Mouse (Mus musculus) liver, adult 2 months (tissue): ENCODE data around the gene Il5. TPM values are rescaled to one million over a fixed set of nuclear protein-coding genes. Genes with fewer than 3 reads are reported as not detected.

Experiments used
- DNase-seq: peaks from one replicate; pipeline ENCODE4 v3.0.0-alpha.2; 2011; ENCODE audit warnings: low read depth, low spot score; ENCODE audit errors: extremely low read depth
- H3K27ac ChIP-seq: fragments of 200-500 bp; replicated peaks from 2 replicates; pipeline ENCODE4 v1.5.1; 2012; ENCODE audit warnings: low read depth, mild to moderate bottlenecking, control low read depth, inconsistent platforms, low read length; ENCODE audit not compliant: insufficient read depth
- H3K27me3 ChIP-seq: fragments of 200-500 bp; 2 replicates; pipeline ENCODE4 v1.6.1; 2012; ENCODE audit warnings: mild to moderate bottlenecking, moderate library complexity, low read length, inconsistent platforms; ENCODE audit not compliant: control insufficient read depth, insufficient read depth
- H3K36me3 ChIP-seq: fragments of 200-500 bp; 2 replicates; pipeline ENCODE4 v1.6.1; 2012; ENCODE audit warnings: low read length, inconsistent platforms; ENCODE audit not compliant: control insufficient read depth, insufficient read depth
- H3K4me1 ChIP-seq: fragments of 200-500 bp; 2 replicates; pipeline ENCODE4 v1.6.1; 2011; ENCODE audit warnings: low read length; ENCODE audit not compliant: control insufficient read depth, insufficient read depth
- H3K4me3 ChIP-seq: fragments of 200-500 bp; 2 replicates; pipeline ENCODE4 v1.5.1; 2011; ENCODE audit warnings: low read depth, mild to moderate bottlenecking, control low read depth, low read length, moderate library complexity; ENCODE audit not compliant: insufficient read depth
- H3K79me2 ChIP-seq: fragments of 200-500 bp; 2 replicates; pipeline ENCODE4 v1.6.1; 2012; ENCODE audit warnings: inconsistent platforms, mild to moderate bottlenecking, low read length, moderate library complexity; ENCODE audit not compliant: control insufficient read depth, insufficient read depth
- H3K9ac ChIP-seq: fragments of 200-500 bp; 2 replicates; pipeline ENCODE4 v1.6.1; 2012; ENCODE audit warnings: low read depth, mild to moderate bottlenecking, control low read depth, inconsistent platforms, low read length
- CTCF ChIP-seq: fragments of 200-500 bp; IDR thresholded peaks from 2 replicates; pipeline ENCODE4 v1.5.1; 2011; ENCODE audit warnings: low read depth, low read length, control low read depth
- POLR2A ChIP-seq: fragments of 200-500 bp; IDR thresholded peaks from 2 replicates; pipeline ENCODE4 v1.6.1; 2011; ENCODE audit warnings: low read length, control low read depth; ENCODE audit not compliant: insufficient read depth; ENCODE audit errors: extremely low read depth
- WGBS: fragments of 180-500 bp; shearing (Covaris S2); methylation state at CpG from one replicate; pipeline ENCODE4 v1.1.7; 2018; 5-methylcytosine and 5-hydroxymethylcytosine counted together
- polyA plus RNA-seq: library from polyadenylated mRNA; depleted of rRNA; stranded (reverse); fragments of >200 nt; gene quantifications from 2 replicates; pipeline ENCODE4 v1.2.3, GENCODE M21; 2012
- total RNA-seq: library from RNA; depleted of rRNA; stranded (reverse); fragments of >200 nt; gene quantifications from 2 replicates; pipeline ENCODE4 v1.2.3, GENCODE M21; 2014

Il5 gene
- total and polyA plus RNA-seq, 2 experiments = 0.09 TPM; not detected in 1

GRCm38 (mm10) chr11:53769760-53770124 lies 49.1 kb downstream of the Il5 start, which contains the start of gene Irf1:
TSS of gene Irf1 (plus strand) at chr11:53770014.
- DNase-seq = peak; percentile 75
- H3K4me1 ChIP-seq = peaks cover 16% of the 10 kb centered on the region
- peaks cover 18% of the 10 kb centered on the region for H3K36me3 ChIP-seq
- peak within 1 kb of the TSS; percentile 86 for H3K27ac ChIP-seq
- peak; percentile 96 for TF ChIP-seq POLR2A
- TF ChIP-seq CTCF = no peak
- under 1% methylated on average over 40 of the region's 40 CpGs for WGBS
- H3K4me3 ChIP-seq = peak within 1 kb of the TSS; percentile 81
- no peaks in the 10 kb centered on the region for H3K27me3 ChIP-seq
- no peaks in the 10 kb centered on the region; the same call in 1 of the 2 replicates for H3K79me2 ChIP-seq
- peak within 1 kb of the TSS; percentile 91 for H3K9ac ChIP-seq

GRCm38 (mm10) chr11:53770125-53770791 lies 49.7 kb downstream of the Il5 start:
- peaks cover 18% of the 10 kb centered on the region for H3K36me3 ChIP-seq

GRCm38 (mm10) chr11:53771001-53771744 lies 50.6 kb downstream of the Il5 start:
- H3K9ac ChIP-seq = peak overlapping the region; percentile 91
- H3K27ac ChIP-seq = peak overlapping the region; percentile 86
- peaks cover 14% of the 10 kb centered on the region for H3K4me1 ChIP-seq
- H3K4me3 ChIP-seq = peak overlapping the region; percentile 81
- no peaks in the 10 kb centered on the region for H3K27me3 ChIP-seq
- TF ChIP-seq CTCF (no peak), POLR2A (no peak)
- no peaks in the 10 kb centered on the region; the same call in 1 of the 2 replicates for H3K79me2 ChIP-seq
- DNase-seq = peak; percentile 64
- peaks cover 22% of the 10 kb centered on the region for H3K36me3 ChIP-seq
- 22% methylated on average over 11 of the region's 11 CpGs for WGBS

More at GRCm38 (mm10) chr11:53770125-53770791, 49.7 kb downstream of the Il5 start:
- Histone ChIP-seq H3K4me1 (peaks cover 14% of the 10 kb centered on the region), H3K9ac (peak overlapping the region; percentile 91), H3K79me2 (no peaks in the 10 kb centered on the region; the same call in 1 of the 2 replicates), H3K27ac (peak overlapping the region; percentile 86), H3K4me3 (peak overlapping the region; percentile 81), H3K27me3 (no peaks in the 10 kb centered on the region)
- TF ChIP-seq CTCF (no peak), POLR2A (0 out of 2 replicates have a peak, but pooled peaks have one; percentile 21)
- peak; percentile 80 for DNase-seq
- WGBS = under 1% methylated on average over 75 of the region's 75 CpGs

- no peak for DNase-seq
- no peaks in the 10 kb centered on the region for H3K27me3 ChIP-seq
- 74% methylated on average over 9 of the region's 9 CpGs for WGBS
- H3K79me2 ChIP-seq = no peaks in the 10 kb centered on the region; the same call in 1 of the 2 replicates
- peak overlapping the region; percentile 50 for H3K9ac ChIP-seq
- TF ChIP-seq CTCF (no peak), POLR2A (no peak)
- H3K4me3 ChIP-seq = peak overlapping the region; percentile 24
- peaks cover 35% of the 10 kb centered on the region for H3K36me3 ChIP-seq
- H3K4me1 ChIP-seq = peaks cover 16% of the 10 kb centered on the region
- peak overlapping the region; percentile 30; the same call in 1 of the 2 replicates for H3K27ac ChIP-seq
Measured at GRCm38 (mm10) chr11:53772536-53772935, 51.9 kb downstream of the Il5 start.

- no peak for DNase-seq
- no peaks in the 10 kb centered on the region for H3K27me3 ChIP-seq
- peak within 1 kb of the TSS; percentile 24 for H3K4me3 ChIP-seq
- 78% methylated on average over 5 of the region's 5 CpGs for WGBS
- TF ChIP-seq POLR2A (no peak), CTCF (no peak)
- peak within 1 kb of the TSS; percentile 30; the same call in 1 of the 2 replicates for H3K27ac ChIP-seq
- H3K36me3 ChIP-seq = peaks cover 35% of the 10 kb centered on the region
- no peaks in the 10 kb centered on the region; the same call in 1 of the 2 replicates for H3K79me2 ChIP-seq
- H3K9ac ChIP-seq = peak within 1 kb of the TSS; percentile 50
- peaks cover 16% of the 10 kb centered on the region for H3K4me1 ChIP-seq
Measured at GRCm38 (mm10) chr11:53773087-53773486, 52.5 kb downstream of the Il5 start, which contains the start of gene Gm17334. TSS of gene Gm17334 (minus strand) at chr11:53773187.
